Mouse (Mus musculus): Measurements from ENCODE around the gene Desi1. TPM values are rescaled to one million over a fixed set of nuclear protein-coding genes. Genes with fewer than 3 reads are reported as not detected.
"Not testable (repeated sequence)": the region's sequence is repeated elsewhere in the genome, so short reads cannot be mapped to it uniquely, and the experiment has no call there.

The Desi1 gene
- total RNA-seq, 2 experiments from 2014 or later, result 5.0 to 12.5 TPM

GRCm38 (mm10) chr15:81970498-81970897 lies 63.2 kb downstream of the Desi1 start:
- not testable (repeated sequence) for ATAC-seq (replicated peaks; ENCODE audit: low FRiP score, poor library complexity, severe bottlenecking)

GRCm38 (mm10) chr15:81969635-81970034 lies 64.0 kb downstream of the Desi1 start:
- ATAC-seq (replicated peaks; ENCODE audit: low FRiP score, poor library complexity, severe bottlenecking), result not testable (repeated sequence)

- peak; percentile 96 for ATAC-seq (replicated peaks; ENCODE audit: low FRiP score, poor library complexity, severe bottlenecking)
Measured at GRCm38 (mm10) chr15:81969173-81969572, 64.5 kb downstream of the Desi1 start.

DNA sequence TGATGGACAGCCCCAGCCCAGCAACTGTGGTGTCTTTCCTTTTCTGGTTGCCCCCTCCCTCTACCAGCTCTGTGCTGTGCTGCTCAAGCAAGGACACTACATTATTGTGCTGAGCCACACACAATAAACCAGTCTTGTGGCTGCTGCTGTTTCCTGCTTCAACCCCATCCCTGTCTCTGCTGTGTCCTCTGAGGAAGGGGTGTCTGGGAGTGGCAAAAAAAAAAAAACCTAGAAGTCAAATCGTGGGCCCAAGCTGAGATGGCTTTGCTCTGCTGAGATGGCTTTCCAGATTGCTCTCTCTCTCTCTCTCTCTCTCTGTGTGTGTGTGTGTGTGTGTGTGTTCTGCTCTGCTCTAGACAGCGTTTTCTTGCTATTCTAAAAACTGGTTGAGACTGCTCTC lies 65.2 kb downstream of the Desi1 start:
- ATAC-seq (replicated peaks; ENCODE audit: low FRiP score, poor library complexity, severe bottlenecking), result no peak

DNA sequence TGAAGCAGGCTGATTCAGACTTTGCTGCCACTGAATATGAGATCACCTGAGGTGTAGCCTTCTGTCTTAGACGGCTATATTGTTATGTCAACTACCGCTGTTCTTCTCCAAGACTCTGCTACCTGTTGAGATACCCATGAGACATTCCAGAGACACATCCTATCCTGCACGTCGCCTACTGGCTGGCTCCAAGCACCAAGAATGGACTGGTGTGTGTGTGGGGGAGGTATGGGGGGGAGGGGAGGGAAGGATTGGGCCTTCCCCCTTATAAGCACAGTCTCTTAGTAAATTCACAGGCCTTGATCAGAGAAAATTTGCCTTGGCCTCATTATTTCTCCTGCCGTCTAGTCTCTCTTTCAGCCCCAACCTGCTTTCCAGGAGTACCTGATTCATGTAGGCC lies 65.8 kb downstream of the Desi1 start:
- no peak for ATAC-seq (replicated peaks; ENCODE audit: low FRiP score, poor library complexity, severe bottlenecking)

- no peak for ATAC-seq (replicated peaks; ENCODE audit: low FRiP score, poor library complexity, severe bottlenecking)
Measured at GRCm38 (mm10) chr15:81966062-81966829, 67.4 kb downstream of the Desi1 start.

GRCm38 (mm10) chr15:81964980-81965545 lies 68.6 kb downstream of the Desi1 start:
- no peak for ATAC-seq (replicated peaks; ENCODE audit: low FRiP score, poor library complexity, severe bottlenecking)

- no peak for ATAC-seq (replicated peaks; ENCODE audit: low FRiP score, poor library complexity, severe bottlenecking)
Measured at GRCm38 (mm10) chr15:81964262-81964661, 69.4 kb downstream of the Desi1 start.

GRCm38 (mm10) chr15:81961078-81961451 lies 72.6 kb downstream of the Desi1 start:
- ATAC-seq (replicated peaks; ENCODE audit: low FRiP score, poor library complexity, severe bottlenecking), result peak; percentile 37

DNA sequence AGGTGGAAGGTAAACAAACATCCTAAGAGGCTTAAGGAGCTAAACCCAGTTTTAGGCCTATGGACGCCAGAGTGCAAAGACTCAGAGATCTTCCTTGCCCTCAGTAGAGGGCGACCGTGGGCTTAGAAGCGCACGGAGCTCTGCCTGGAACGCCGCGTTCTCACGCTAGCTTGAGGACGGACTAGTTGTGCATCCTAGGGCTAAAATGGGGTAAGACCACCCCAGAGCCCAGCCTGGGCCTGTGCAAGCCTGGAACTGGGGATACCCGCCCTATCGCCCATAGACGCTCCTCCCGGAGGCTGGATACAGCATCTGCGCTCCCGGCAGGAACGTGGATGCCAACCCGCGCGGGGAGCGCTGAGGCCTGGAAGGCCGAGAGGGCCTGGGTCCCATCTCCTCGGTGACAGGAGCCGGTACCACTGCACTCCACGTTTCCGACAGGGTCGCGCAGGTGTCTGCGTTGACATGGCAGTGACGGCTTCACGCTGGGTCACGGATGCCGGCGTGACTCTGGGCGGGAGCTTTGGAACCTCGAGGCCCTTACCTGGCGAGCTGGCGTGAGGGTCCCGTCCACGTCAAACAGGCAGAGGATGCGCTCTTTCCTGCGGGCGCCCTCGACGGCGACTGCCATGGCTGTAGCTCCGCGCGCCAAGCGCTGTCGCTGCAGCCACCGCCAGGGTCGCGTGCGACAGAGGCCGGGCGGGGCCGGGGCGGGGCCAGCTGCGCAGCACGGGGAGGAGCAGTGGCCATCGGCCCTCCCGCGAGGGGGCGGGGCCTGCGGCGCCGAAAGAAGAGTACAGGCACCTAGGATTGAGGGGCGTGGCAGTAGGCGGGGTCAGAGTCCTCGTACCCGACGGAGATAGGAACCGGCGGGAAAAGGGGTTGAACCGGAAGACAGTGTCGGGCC lies 73.2 kb downstream of the Desi1 start, which contains the start of gene Pmm1:
TSS of gene Pmm1 (minus strand) at position 760 of the 907 bp plus-strand sequence.
- ATAC-seq (replicated peaks; ENCODE audit: low FRiP score, poor library complexity, severe bottlenecking), result peak; percentile 92

- ATAC-seq (replicated peaks; ENCODE audit: low FRiP score, poor library complexity, severe bottlenecking), result no peak
Measured at GRCm38 (mm10) chr15:81958906-81959305, 74.8 kb downstream of the Desi1 start.

DNA sequence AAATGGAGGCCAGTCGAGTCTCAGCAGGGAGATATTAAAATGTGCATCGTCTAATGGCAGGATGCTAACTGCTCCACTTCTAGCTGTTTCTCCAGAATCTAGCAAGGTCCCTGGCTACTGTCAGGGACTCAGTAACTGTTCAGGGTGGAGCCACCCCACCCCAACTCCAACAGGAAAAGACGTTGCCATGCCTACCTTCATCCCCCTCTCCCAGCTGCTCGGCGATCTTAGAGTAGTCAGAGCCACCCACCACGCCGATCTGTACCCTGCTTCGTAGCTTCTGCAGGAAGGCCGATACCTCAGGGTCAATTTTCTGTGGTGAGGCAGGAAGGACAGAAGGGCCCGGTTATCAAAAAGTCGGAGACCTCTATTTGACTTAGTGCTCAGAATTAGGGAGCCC lies 76.1 kb downstream of the Desi1 start:
- no peak for ATAC-seq (replicated peaks; ENCODE audit: low FRiP score, poor library complexity, severe bottlenecking)

DNA sequence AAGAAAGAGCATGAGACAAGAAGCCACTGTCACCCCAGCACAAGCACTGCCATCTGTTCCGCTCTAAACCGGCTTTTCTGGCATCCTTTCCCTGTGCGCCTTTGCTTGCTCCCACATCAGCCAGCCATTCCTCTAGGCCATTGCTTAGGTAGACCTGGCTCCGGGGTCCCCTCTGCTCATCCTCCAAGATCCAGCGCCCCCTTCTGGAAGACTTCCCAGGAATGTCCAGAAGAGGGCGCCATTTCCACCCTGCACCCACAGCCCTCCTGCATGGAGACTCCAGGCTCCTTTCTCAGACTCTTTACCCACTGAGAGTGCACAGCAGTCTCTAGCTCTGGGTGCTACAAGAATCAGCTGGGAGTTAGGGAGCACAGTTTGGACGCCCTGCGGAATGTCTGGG lies 77.2 kb downstream of the Desi1 start:
- ATAC-seq (replicated peaks; ENCODE audit: low FRiP score, poor library complexity, severe bottlenecking), result no peak

GRCm38 (mm10) chr15:81955414-81955813 lies 78.2 kb downstream of the Desi1 start:
- ATAC-seq (replicated peaks; ENCODE audit: low FRiP score, poor library complexity, severe bottlenecking), result no peak

GRCm38 (mm10) chr15:81954716-81955115 lies 78.9 kb downstream of the Desi1 start:
- no peak for ATAC-seq (replicated peaks; ENCODE audit: low FRiP score, poor library complexity, severe bottlenecking)

DNA sequence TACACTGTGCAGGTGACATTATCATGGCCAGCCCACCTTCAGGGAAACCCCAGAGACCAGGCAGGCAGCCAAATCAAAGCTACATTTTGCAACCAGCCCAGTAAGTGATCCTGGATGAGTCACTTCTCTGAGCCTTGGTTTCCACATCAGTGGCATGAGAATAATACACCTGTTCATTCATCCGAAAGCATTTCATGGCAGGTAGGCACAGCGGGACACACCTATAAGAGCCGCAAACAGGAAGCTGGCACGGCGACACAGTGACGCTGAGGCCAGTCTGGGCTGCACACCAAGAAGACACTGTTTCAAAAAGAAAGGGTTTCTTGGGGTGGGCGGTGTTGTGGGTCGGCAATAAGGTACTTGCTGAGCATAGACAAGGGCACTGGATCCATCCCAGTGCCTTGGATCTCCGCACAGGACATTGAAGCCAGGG lies 79.5 kb downstream of the Desi1 start:
- no peak for ATAC-seq (replicated peaks; ENCODE audit: low FRiP score, poor library complexity, severe bottlenecking)

DNA sequence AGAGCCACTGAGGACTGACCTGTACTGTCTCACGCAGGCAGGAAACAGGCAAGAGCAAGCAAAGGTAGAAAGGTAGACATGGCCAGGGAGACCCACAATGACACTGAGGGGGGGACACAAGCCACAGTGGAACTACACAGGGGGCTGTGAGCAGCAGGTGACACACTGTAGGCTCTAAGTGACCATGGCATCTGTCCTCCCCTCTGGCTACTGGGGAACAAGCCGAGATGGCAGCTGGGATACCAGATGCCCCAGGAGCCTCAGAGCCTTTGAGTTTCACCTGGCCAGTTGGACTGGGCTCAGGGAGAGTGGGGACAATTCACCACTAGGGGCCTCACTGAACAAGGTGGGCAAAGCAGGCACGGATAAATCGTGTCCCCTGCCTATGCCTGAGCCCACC lies 81.4 kb downstream of the Desi1 start:
- ATAC-seq (replicated peaks; ENCODE audit: low FRiP score, poor library complexity, severe bottlenecking), result no peak

DNA sequence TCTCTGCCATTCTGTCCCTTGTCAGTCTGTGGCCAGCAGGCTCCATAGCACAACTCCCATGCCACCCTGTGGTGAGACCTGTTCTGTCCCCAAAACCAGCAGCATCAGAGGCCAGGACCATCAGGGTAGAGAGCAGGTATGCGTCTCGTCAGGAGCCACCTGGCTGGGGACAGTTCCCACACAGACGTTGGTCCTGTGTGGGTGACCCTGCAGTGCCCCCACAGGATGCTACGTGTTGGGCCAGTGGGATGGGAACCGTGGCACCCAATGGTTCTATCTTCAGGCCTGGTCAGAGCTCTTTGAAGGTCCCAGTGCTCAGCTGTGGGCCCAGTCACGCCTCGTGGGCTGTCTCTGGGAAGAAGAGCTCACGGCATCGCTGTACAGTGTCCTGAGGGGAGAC lies 82.5 kb downstream of the Desi1 start:
- no peak for ATAC-seq (replicated peaks; ENCODE audit: low FRiP score, poor library complexity, severe bottlenecking)

- no peak for ATAC-seq (replicated peaks; ENCODE audit: low FRiP score, poor library complexity, severe bottlenecking)
Measured at GRCm38 (mm10) chr15:81950716-81951115, 82.9 kb downstream of the Desi1 start.

DNA sequence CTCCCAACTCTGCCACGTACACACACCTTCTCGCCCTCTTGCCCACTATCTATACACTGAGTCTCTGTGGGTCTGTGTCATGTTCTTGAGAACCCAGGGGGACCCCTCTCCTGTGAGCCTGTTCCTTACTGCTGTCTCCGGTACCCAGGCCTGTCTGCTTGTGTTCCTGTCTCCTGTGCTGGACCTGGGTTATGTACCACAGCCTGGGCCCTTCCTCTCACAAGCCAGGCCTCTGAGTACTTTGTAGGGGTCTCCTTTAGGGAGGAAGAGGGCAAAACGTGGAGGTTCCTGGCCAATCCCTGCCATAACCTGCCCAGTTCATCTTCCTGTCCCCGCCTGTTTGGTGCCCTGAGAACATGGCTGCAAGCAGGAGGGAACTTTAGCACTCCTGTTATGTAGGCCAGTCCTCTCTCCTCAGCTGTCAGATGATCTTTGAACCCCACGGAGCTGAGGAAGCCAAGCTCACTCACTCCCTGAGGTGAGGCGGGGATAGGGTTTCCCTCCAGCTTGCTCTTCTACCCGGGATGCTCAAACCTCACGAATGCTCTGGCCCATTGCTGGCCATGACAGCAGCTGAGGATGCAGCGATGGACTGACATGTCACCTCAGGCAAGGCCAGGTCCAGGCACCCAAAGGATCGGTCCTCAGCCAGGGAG lies 84.1 kb downstream of the Desi1 start:
- no peak for ATAC-seq (replicated peaks; ENCODE audit: low FRiP score, poor library complexity, severe bottlenecking)

All from erythroblast, adult 5-6 weeks (primary cell).